Mouse (Mus musculus) heart, postnatal 14 days (tissue): ENCODE measurements around the gene Hnf1b. TPM values are rescaled to one million over a fixed set of nuclear protein-coding genes. Genes with fewer than 3 reads are reported as not detected.

Source experiments
- DNase-seq, 2 experiments: peaks; one replicate each; pipeline ENCODE4 v3.0.0; 2021 to 2022
- intact Hi-C: fragments of 180-260 bp; cut with DNase I; formaldehyde crosslinking; loops from one replicate; pipeline ENCODE4 v1.15.1; 2025
- long read RNA-seq, 2 experiments: library from polyadenylated mRNA; stranded (forward); transcript quantifications; one replicate each; pipeline ENCODE4 v2.0.0; 2021
- total RNA-seq, 2 experiments: library from RNA; stranded (reverse); gene quantifications; 2 replicates each; pipeline ENCODE4 v1.2.3; 2021

The Hnf1b gene
- total RNA-seq, result not detected
- long read RNA-seq, experiment 1, result 0 reads
- long read RNA-seq, experiment 2, result 0 reads

- intact Hi-C loops, result no loop called here
- peak in 1 of 2 experiments; percentile 9 for DNase-seq
Measured at GRCm38 (mm10) chr11:83849529-83850335, at the start of gene Hnf1b. TSS of gene Hnf1b (plus strand) at chr11:83850063.

GRCm38 (mm10) chr11:83802166-83802565, 47.7 kb upstream of the Hnf1b start:
- DNase-seq, result peak in 1 of 2 experiments; percentile 43
- intact Hi-C loops, result loop anchor here (5.0 kb wide), 1 partner anchor 135 kb away; no protein-coding TSS in a partner anchor

- intact Hi-C loops, result loop anchor here (5.0 kb wide), 1 partner anchor 135 kb away; no protein-coding TSS in a partner anchor
- DNase-seq, result no peak
Measured at GRCm38 (mm10) chr11:83802581-83802980, 47.3 kb upstream of the Hnf1b start.

GRCm38 (mm10) chr11:83810441-83810840, 39.4 kb upstream of the Hnf1b start:
- no peak for DNase-seq
- intact Hi-C loops, result no loop called here

GRCm38 (mm10) chr11:83815191-83815590, 34.7 kb upstream of the Hnf1b start:
- DNase-seq, result no peak
- intact Hi-C loops, result loop anchor here (5.0 kb wide), 1 partner anchor 122 kb away; no protein-coding TSS in a partner anchor

GRCm38 (mm10) chr11:83815628-83816027, 34.2 kb upstream of the Hnf1b start:
- intact Hi-C loops, result loop anchor here (5.0 kb wide), 1 partner anchor 122 kb away; no protein-coding TSS in a partner anchor
- peak; percentile 48 to 56 for DNase-seq

GRCm38 (mm10) chr11:83817048-83817447, 32.8 kb upstream of the Hnf1b start:
- no peak for DNase-seq
- intact Hi-C loops, result loop anchor here (5.0 kb wide), 1 partner anchor 120 kb away; no protein-coding TSS in a partner anchor

- intact Hi-C loops, result loop anchor here (5.0 kb wide), 1 partner anchor 119 kb away; no protein-coding TSS in a partner anchor
Measured at GRCm38 (mm10) chr11:83817994-83818393, 31.9 kb upstream of the Hnf1b start.

GRCm38 (mm10) chr11:83818591-83819127, 31.2 kb upstream of the Hnf1b start:
- intact Hi-C loops, result loop anchor here (5.0 kb wide), 1 partner anchor 119 kb away; no protein-coding TSS in a partner anchor

More at GRCm38 (mm10) chr11:83817994-83818393, 31.9 kb upstream of the Hnf1b start:
- DNase-seq, result no peak

GRCm38 (mm10) chr11:83819806-83820483, 29.9 kb upstream of the Hnf1b start:
- no peak for DNase-seq
- intact Hi-C loops, result loop anchor here (5.0 kb wide), 1 partner anchor 117 kb away; no protein-coding TSS in a partner anchor

More at GRCm38 (mm10) chr11:83818591-83819127, 31.2 kb upstream of the Hnf1b start:
- no peak for DNase-seq

GRCm38 (mm10) chr11:83826142-83826541, 23.7 kb upstream of the Hnf1b start:
- no peak for DNase-seq

GRCm38 (mm10) chr11:83828553-83829142, 21.2 kb upstream of the Hnf1b start:
- DNase-seq, result no peak
- intact Hi-C loops, result no loop called here

More at GRCm38 (mm10) chr11:83826142-83826541, 23.7 kb upstream of the Hnf1b start:
- intact Hi-C loops, result no loop called here

GRCm38 (mm10) chr11:83832389-83832788, 17.5 kb upstream of the Hnf1b start:
- peak; percentile 30 for DNase-seq
- intact Hi-C loops, result no loop called here

GRCm38 (mm10) chr11:83833517-83833916, 16.3 kb upstream of the Hnf1b start:
- intact Hi-C loops, result no loop called here
- no peak for DNase-seq

- intact Hi-C loops, result no loop called here
- no peak for DNase-seq
Measured at GRCm38 (mm10) chr11:83833959-83834496, 15.8 kb upstream of the Hnf1b start.

- no peak for DNase-seq
- intact Hi-C loops, result no loop called here
Measured at GRCm38 (mm10) chr11:83839451-83839850, 10.4 kb upstream of the Hnf1b start.

- no peak for DNase-seq
- intact Hi-C loops, result no loop called here
Measured at GRCm38 (mm10) chr11:83843534-83843933, 6.3 kb upstream of the Hnf1b start.

GRCm38 (mm10) chr11:83850586-83851272, 866 bp downstream of the Hnf1b start:
- DNase-seq, result peak in 1 of 2 experiments; percentile 4
- intact Hi-C loops, result no loop called here

- DNase-seq, result no peak
- intact Hi-C loops, result no loop called here
Measured at GRCm38 (mm10) chr11:83851273-83852015, 1.6 kb downstream of the Hnf1b start.
